Comparison of ENCODE assay signal across 13 mouse cellular contexts in genomic region chr6:129097929-129098328, GRCm38 (mm10). TPM values are rescaled to one million over a fixed set of nuclear protein-coding genes. Genes with fewer than 3 reads are reported as not detected.
DNase-seq lines count a peak whose midpoint lies in the region; ATAC-seq lines count a peak whose summit lies in the region.
"Had no signal": no experiment of that assay in that cellular context is flagged by ENCODE, and none has a peak within 500 bp of the region (broad histone marks: within the 10 kb centered on the region; RNA-seq: fewer than 3 reads in every experiment).

No protein-coding gene starts in this region.

- no peak overlapping the region for H3K4me3 ChIP-seq in hindbrain, embryonic 11.5 days (ENCODE audit: low read depth, low read length)
- H3K4me3 ChIP-seq: midbrain, embryonic 12.5 days had no signal

- no peak overlapping the region for H3K9ac ChIP-seq in hindbrain, embryonic 11.5 days (ENCODE audit: low read depth, low read length)
- H3K9ac ChIP-seq: midbrain, embryonic 12.5 days had no signal

- H3K9me3 ChIP-seq in hindbrain, embryonic 11.5 days (ENCODE audit: control insufficient read depth, low read length), result no peaks in the 10 kb centered on the region
- H3K9me3 ChIP-seq: midbrain, embryonic 12.5 days had no signal

- H3K36me3 ChIP-seq in hindbrain, embryonic 11.5 days (ENCODE audit: control insufficient read depth, insufficient read depth, low read length), result no peaks in the 10 kb centered on the region
- H3K36me3 ChIP-seq: midbrain, embryonic 12.5 days had no signal

- H3K4me1 ChIP-seq in hindbrain, embryonic 11.5 days (replicated peaks; ENCODE audit: control insufficient read depth, insufficient read depth, low read length), result no peaks in the 10 kb centered on the region
- H3K4me1 ChIP-seq: midbrain, embryonic 12.5 days had no signal

- ATAC-seq in cerebellum, adult (ENCODE audit: insufficient number of reproducible peaks, low FRiP score, low TSS enrichment), result no peak
- no peak for ATAC-seq in hindbrain, embryonic 11.5 days (ENCODE audit: low FRiP score)
- ATAC-seq: forebrain, embryonic 16.5 days had no signal

- DNase-seq in gastrocnemius, postnatal 14 days, result peak; percentile 9
- no peak for DNase-seq in gastrocnemius, adult 8-10 months (ENCODE audit: low spot score in 2 of 2)
- peak; percentile 72 for DNase-seq in 416B (ENCODE audit: low read depth)
- DNase-seq in fibroblast of lung, adult 2 months (ENCODE audit: low read depth), result peak; percentile 17
- peak; percentile 63 to 76 for DNase-seq in kidney, postnatal 36 days
- no peak for DNase-seq in hindbrain, embryonic 11.5 days (ENCODE audit: low spot score)
- DNase-seq in layer of hippocampus, postnatal 25 days (ENCODE audit: extremely low spot score in 1 of 2, low spot score in 1 of 2), result no peak
- DNase-seq: cerebellum, postnatal 36 days had no signal

- H3K4me2 ChIP-seq in hindbrain, embryonic 11.5 days (replicated peaks; ENCODE audit: low read depth, low read length), result no peak overlapping the region
- H3K4me2 ChIP-seq: midbrain, embryonic 12.5 days had no signal

- H3K27me3 ChIP-seq in hindbrain, embryonic 11.5 days (ENCODE audit: control insufficient read depth, insufficient read depth, low read length), result no peaks in the 10 kb centered on the region
- H3K27me3 ChIP-seq: midbrain, embryonic 12.5 days had no signal

- intact Hi-C loops in gastrocnemius, postnatal 14 days (cut with DNase I; ENCODE audit: low total_unique reads), result loop anchor here (10.0 kb wide), 1 partner anchor 77 kb away; no protein-coding TSS in a partner anchor

- WGBS in hindbrain, embryonic 11.5 days, result 62% methylated on average over 1 of the region's 1 CpGs

- H3K27ac ChIP-seq in hindbrain, embryonic 11.5 days (ENCODE audit: low read depth, low read length), result no peak overlapping the region
- H3K27ac ChIP-seq: midbrain, embryonic 12.5 days had no signal

RNA-seq across cellular contexts. Expression of gene Clec2e, which starts 2.8 kb away (rescaled TPM):
- total RNA-seq in gastrocnemius, postnatal 14 days (2021), result under 1 TPM; 0.25 to 0.35 TPM
- under 1 TPM; 0.29 to 0.75 (median 0.37) TPM for total RNA-seq in gastrocnemius, adult 8-10 months (2022)
- not detected in 2 replicates for polyA plus RNA-seq in hindbrain, embryonic 11.5 days (2014; fragmentation: Nextera tagmentation; extraction: Ambion mirVana)
- not detected for total RNA-seq in layer of hippocampus, postnatal 25 days (2021)
- total RNA-seq: left cerebral cortex, postnatal 10 days had no signal
- polyA plus RNA-seq: forebrain, embryonic 16.5 days; midbrain, embryonic 12.5 days; testis, adult 2 months had no signal

RNA-seq across cellular contexts. Expression of gene Klrb1f, which starts 52.2 kb away (rescaled TPM):
- not detected for total RNA-seq in gastrocnemius, postnatal 14 days (2021)
- total RNA-seq in gastrocnemius, adult 8-10 months (2022), result not detected
- 0.70 TPM in 1 of 2 replicates, not detected in the other for polyA plus RNA-seq in hindbrain, embryonic 11.5 days (2014; fragmentation: Nextera tagmentation; extraction: Ambion mirVana)
- not detected for total RNA-seq in layer of hippocampus, postnatal 25 days (2021)
- total RNA-seq: left cerebral cortex, postnatal 10 days had no signal
- polyA plus RNA-seq: midbrain, embryonic 12.5 days; testis, adult 2 months had no signal

Comparison
In these comparisons a context has a peak if more than half of its experiments do, and no peak if none do; other contexts are left out.
1. DNase-seq: peak in gastrocnemius, postnatal 14 days (single experiment), 416B (single experiment), fibroblast of lung, adult 2 months (single experiment) and kidney, postnatal 36 days (2 of 2); none in gastrocnemius, adult 8-10 months (0 of 2), hindbrain, embryonic 11.5 days (single experiment) and layer of hippocampus, postnatal 25 days (0 of 2).